Mouse (Mus musculus) liver, postnatal 0 days (tissue): ENCODE results near the gene Wnt5b. TPM values are rescaled to one million over a fixed set of nuclear protein-coding genes. Genes with fewer than 3 reads are reported as not detected.

Experiments
- ATAC-seq: fragments of 200-750 bp; cut with Nextera tagmentation; 2 replicates; pipeline ENCODE4 v1.8.0; 2017; ENCODE audit warnings: mild to moderate bottlenecking, moderate library complexity
- DNase-seq: peaks from one replicate; pipeline ENCODE4 v3.0.0-alpha.2; 2016
- H3K27ac ChIP-seq: fragments of 300-500 bp; sonication (generic); 2 replicates; pipeline ENCODE4 v1.5.1; 2014; ENCODE audit warnings: antibody characterized with exemption, moderate library complexity, mild to moderate bottlenecking, low read depth
- H3K27me3 ChIP-seq: fragments of 300-500 bp; sonication (generic); 2 replicates; pipeline ENCODE4 v1.6.1; 2014; ENCODE audit warnings: low read length, control low read depth, mixed read lengths; ENCODE audit not compliant: insufficient read depth
- H3K36me3 ChIP-seq: fragments of 300-500 bp; sonication (generic); replicated peaks from 2 replicates; pipeline ENCODE4 v1.6.1; 2014; ENCODE audit warnings: mild to moderate bottlenecking, control low read depth, low read length, moderate library complexity, mixed read lengths; ENCODE audit not compliant: insufficient read depth
- H3K4me1 ChIP-seq: fragments of 300-500 bp; sonication (generic); 2 replicates; pipeline ENCODE4 v1.6.1; 2014; ENCODE audit warnings: antibody characterized with exemption, mild to moderate bottlenecking, control low read depth; ENCODE audit not compliant: insufficient read depth
- H3K4me2 ChIP-seq: fragments of 300-500 bp; sonication (generic); 2 replicates; pipeline ENCODE4 v1.6.1; 2014; ENCODE audit warnings: low read depth, mild to moderate bottlenecking, low read length, moderate library complexity, mixed read lengths
- H3K4me3 ChIP-seq: fragments of 300-500 bp; sonication (generic); 2 replicates; pipeline ENCODE4 v1.5.1; 2014; ENCODE audit warnings: low read depth, low read length
- H3K9ac ChIP-seq: fragments of 300-500 bp; sonication (generic); replicated peaks from 2 replicates; pipeline ENCODE4 v1.6.1; 2014; ENCODE audit warnings: mild to moderate bottlenecking, moderate library complexity
- H3K9me3 ChIP-seq: fragments of 300-500 bp; sonication (generic); 2 replicates; pipeline ENCODE4 v1.6.1; 2016; ENCODE audit warnings: mild to moderate bottlenecking, control low read depth, low read length, mixed read lengths
- CTCF ChIP-seq: sonication (generic); IDR thresholded peaks from 2 replicates; pipeline ENCODE4 v1.5.1; 2016; ENCODE audit warnings: antibody characterized with exemption, low read depth
- EP300 ChIP-seq: IDR thresholded peaks from 2 replicates; pipeline ENCODE4 v1.6.1; 2016; ENCODE audit warnings: antibody characterized with exemption, low read depth, mild to moderate bottlenecking
- WGBS: fragments of 180-500 bp; shearing (Covaris S2); extraction: QIAGEN DNeasy Blood & Tissue Kit; methylation state at CpG from one replicate; pipeline ENCODE4 v1.1.7; 2014; ENCODE audit not compliant: insufficient replicate concordance; 5-methylcytosine and 5-hydroxymethylcytosine counted together
- polyA plus RNA-seq: library from polyadenylated mRNA; unstranded; fragments of >200 nt; fragmentation: Nextera tagmentation; extraction: Ambion mirVana; gene quantifications from 2 replicates; pipeline ENCODE4 v1.2.1, GENCODE M21; 2015

Wnt5b gene
- polyA plus RNA-seq, 1 experiment from 2014 or later, result 0.31 TPM

GRCm38 (mm10) chr6:119390728-119391127, 153.4 kb downstream of the Wnt5b start:
- Histone ChIP-seq H3K27me3 (no peaks in the 10 kb centered on the region), H3K4me1 (peaks cover 29% of the 10 kb centered on the region), H3K36me3 (no peaks in the 10 kb centered on the region), H3K4me3 (no peak overlapping the region), H3K9me3 (no peaks in the 10 kb centered on the region), H3K27ac (no peak overlapping the region), H3K9ac (no peak overlapping the region), H3K4me2 (no peak overlapping the region)
- no peak for DNase-seq
- no peak for ATAC-seq
- 77% methylated on average over 4 of the region's 4 CpGs for WGBS
- TF ChIP-seq EP300 (no peak), CTCF (no peak)

GRCm38 (mm10) chr6:119389089-119389488, 155.1 kb downstream of the Wnt5b start:
- no peaks in the 10 kb centered on the region for H3K36me3 ChIP-seq
- ATAC-seq, result no peak
- peak overlapping the region; percentile 80 for H3K4me3 ChIP-seq
- H3K4me1 ChIP-seq, result peaks cover 18% of the 10 kb centered on the region
- WGBS, result 11% methylated on average over 10 of the region's 10 CpGs
- TF ChIP-seq CTCF, result no peak
- TF ChIP-seq EP300, result no peak
- no peaks in the 10 kb centered on the region for H3K9me3 ChIP-seq
- peak overlapping the region; percentile 97 for H3K27ac ChIP-seq
- peak overlapping the region; percentile 69 for H3K4me2 ChIP-seq
- DNase-seq, result no peak
- peak overlapping the region; percentile 91 for H3K9ac ChIP-seq
- no peaks in the 10 kb centered on the region for H3K27me3 ChIP-seq

GRCm38 (mm10) chr6:119388650-119389012, 155.5 kb downstream of the Wnt5b start:
- Histone ChIP-seq H3K9ac (peak overlapping the region; percentile 91), H3K4me2 (peak overlapping the region; percentile 74), H3K27me3 (no peaks in the 10 kb centered on the region), H3K27ac (peak overlapping the region; percentile 97), H3K36me3 (no peaks in the 10 kb centered on the region), H3K4me3 (peak overlapping the region; percentile 80), H3K4me1 (peaks cover 18% of the 10 kb centered on the region), H3K9me3 (no peaks in the 10 kb centered on the region)
- ATAC-seq (peak; percentile 97), DNase-seq (peak; percentile 98)
- no peak for TF ChIP-seq CTCF
- no peak for TF ChIP-seq EP300
- WGBS, result 0% methylated on average over 38 of the region's 53 CpGs

GRCm38 (mm10) chr6:119387801-119388649, 156.1 kb downstream of the Wnt5b start:
- Histone ChIP-seq H3K36me3 (no peaks in the 10 kb centered on the region), H3K9me3 (no peaks in the 10 kb centered on the region), H3K27ac (peak overlapping the region; percentile 97), H3K4me2 (peak overlapping the region; percentile 74), H3K9ac (peak overlapping the region; percentile 91), H3K4me3 (peak overlapping the region; percentile 80), H3K4me1 (peaks cover 18% of the 10 kb centered on the region), H3K27me3 (no peaks in the 10 kb centered on the region)
- WGBS, result under 1% methylated on average over 37 of the region's 76 CpGs
- TF ChIP-seq CTCF (no peak), EP300 (no peak)
- DNase-seq, result peak; percentile 12
- ATAC-seq, result peak; percentile 79

- DNase-seq (no peak), ATAC-seq (no peak)
- no peaks in the 10 kb centered on the region for H3K36me3 ChIP-seq
- H3K9ac ChIP-seq, result peak overlapping the region; percentile 91
- peak overlapping the region; percentile 97; the same call in 1 of the 2 replicates for H3K27ac ChIP-seq
- no peaks in the 10 kb centered on the region for H3K9me3 ChIP-seq
- H3K27me3 ChIP-seq, result no peaks in the 10 kb centered on the region
- H3K4me1 ChIP-seq, result peaks cover 18% of the 10 kb centered on the region
- peak overlapping the region; percentile 80 for H3K4me3 ChIP-seq
- 60% methylated on average over 1 of the region's 1 CpGs for WGBS
- no peak for TF ChIP-seq CTCF
- H3K4me2 ChIP-seq, result peak overlapping the region; percentile 74
Measured at GRCm38 (mm10) chr6:119386821-119387220, 157.3 kb downstream of the Wnt5b start.

GRCm38 (mm10) chr6:119386421-119386820, 157.7 kb downstream of the Wnt5b start:
- DNase-seq, result no peak
- H3K27ac ChIP-seq, result no peak overlapping the region; the same call in 1 of the 2 replicates
- H3K27me3 ChIP-seq, result no peaks in the 10 kb centered on the region
- WGBS, result 77% methylated on average over 4 of the region's 4 CpGs
- H3K4me1 ChIP-seq, result peaks cover 18% of the 10 kb centered on the region
- TF ChIP-seq CTCF (no peak), EP300 (no peak)
- H3K4me2 ChIP-seq, result peak overlapping the region; percentile 74; the same call in 1 of the 2 replicates
- no peak overlapping the region for H3K9ac ChIP-seq
- H3K36me3 ChIP-seq, result no peaks in the 10 kb centered on the region
- no peaks in the 10 kb centered on the region for H3K9me3 ChIP-seq
- peak overlapping the region; percentile 80; the same call in 1 of the 2 replicates for H3K4me3 ChIP-seq
- no peak for ATAC-seq
